Mouse (Mus musculus): Measurements from ENCODE around the gene Hint3.
"Not testable (repeated sequence)": the region's sequence is repeated elsewhere in the genome, so short reads cannot be mapped to it uniquely, and the experiment has no call there.

The Hint3 gene

GRCm38 (mm10) chr10:30629513-30629912, at the start of gene Hint3:
Gene Hint3, minus strand, starts transcription at chr10:30629632.
- DNase-seq (ENCODE audit: low read depth, low spot score): no peak

DNA sequence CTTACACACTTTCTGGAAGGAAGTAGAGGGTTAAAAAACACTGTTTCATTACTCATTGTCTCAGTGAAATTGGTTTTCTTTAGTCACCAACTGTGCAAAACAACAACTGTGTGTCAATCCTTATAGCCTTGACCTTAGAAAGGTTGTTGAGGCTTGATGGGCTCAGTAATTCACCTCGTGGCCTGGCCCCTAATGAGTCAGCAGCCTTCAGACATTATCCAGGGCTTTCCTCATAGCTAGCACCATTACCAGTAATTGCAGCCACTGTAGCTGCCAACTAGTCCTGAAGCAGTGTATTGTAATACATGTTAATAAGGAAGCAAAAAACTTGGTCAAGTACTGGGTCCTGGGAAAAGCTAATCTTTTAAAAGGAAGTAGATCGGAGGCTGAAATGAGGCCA, 48.6 kb upstream of the Hint3 start:
- DNase-seq (ENCODE audit: low read depth, low spot score): no peak

DNA sequence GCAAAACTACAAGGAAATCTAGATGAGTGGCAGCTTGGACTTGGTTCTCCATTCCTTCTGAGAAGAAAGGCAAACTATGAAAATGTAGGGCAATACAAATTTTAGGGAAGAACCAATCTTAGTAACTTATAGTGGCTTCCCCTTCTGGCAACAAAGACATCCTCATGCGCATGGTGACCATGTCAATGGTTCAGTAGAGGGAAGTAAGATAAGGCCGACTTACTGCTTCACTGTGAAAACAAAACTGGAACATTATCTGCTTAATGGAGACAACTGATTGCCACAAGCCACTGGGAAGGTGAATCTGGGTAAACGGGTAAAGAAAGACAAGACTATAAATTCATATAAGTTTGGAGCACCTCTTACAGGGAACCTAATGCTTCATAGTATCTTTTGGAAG, 45.4 kb upstream of the Hint3 start:
- no peak for DNase-seq (ENCODE audit: low read depth, low spot score)

DNA sequence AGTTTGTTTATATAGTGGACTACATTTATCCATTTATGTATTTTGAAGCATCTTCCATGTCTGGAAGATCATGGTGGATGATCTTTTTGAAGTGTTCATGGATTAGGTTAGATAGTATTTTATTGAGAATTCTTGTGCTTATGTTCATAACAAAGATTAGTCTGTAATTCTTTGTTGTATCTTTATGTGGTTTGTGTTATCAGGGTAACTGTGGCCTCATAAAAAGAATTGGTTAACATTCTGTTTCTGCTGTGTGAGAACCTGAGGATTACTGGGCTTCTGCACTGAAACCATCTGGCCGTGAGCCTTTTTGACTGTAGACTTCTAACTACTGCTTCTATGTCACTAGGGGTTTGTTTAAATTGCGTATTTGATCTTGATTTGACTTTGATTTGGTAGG, 37.1 kb upstream of the Hint3 start:
- DNase-seq (ENCODE audit: low read depth, low spot score): no peak

DNA sequence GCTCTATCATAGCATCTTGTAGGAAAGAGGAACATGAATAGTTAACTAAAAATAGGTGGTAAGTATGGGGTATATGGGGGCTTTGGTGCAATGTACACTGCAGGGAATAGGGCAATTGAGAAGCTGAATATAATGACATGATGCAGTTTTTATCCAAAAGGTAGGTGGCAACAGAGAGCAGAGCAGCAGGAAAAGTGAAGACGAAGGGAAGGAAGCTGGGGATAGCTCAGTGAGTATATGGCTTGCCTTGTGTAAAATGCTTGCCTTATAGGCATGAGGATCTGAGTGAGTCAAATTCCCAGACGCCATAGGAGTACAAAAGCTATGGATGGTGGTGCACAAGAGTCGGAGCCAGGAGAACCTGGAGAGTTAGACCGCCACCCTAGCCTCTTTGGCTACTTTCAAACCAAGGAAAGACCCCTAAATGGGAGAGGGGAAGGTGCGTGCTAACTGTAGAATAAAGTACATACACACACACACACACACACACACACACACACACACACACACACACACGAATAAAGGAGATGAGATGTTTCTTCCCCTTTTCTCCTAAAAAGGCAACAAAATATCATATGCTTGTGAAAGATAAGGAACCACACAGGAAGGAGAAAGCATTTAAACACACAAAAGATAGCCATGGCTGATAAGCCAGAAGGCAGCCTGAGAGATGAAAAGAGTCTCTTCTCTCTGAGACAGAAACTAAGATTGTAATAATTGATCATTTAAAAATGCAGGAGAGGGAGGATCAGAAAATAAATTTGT, 31.3 kb upstream of the Hint3 start:
- peak; percentile 56 for DNase-seq (ENCODE audit: low read depth, low spot score)

DNA sequence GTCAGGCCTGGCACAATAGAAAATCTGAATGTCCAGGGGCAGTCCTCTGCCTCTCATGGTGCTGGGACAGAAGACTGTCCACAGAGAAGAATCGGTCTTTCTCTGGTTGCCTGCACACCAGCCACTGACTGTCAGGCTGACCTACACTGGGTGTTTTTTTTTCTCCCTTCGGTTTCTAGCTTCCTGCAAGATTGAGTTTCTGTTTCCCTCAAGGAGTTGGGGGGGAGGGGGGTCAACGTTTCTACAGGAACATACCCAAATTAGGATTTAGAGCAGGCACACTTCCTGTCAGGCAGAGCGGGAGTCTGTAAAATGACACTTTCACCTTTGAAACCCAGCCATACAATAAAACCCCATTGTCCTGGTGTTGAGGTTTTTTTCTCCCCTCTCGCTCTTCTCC, 26.2 kb upstream of the Hint3 start:
- peak; percentile 88 for DNase-seq (ENCODE audit: low read depth, low spot score)

GRCm38 (mm10) chr10:30647681-30648080, 18.2 kb upstream of the Hint3 start:
- no peak for DNase-seq (ENCODE audit: low read depth, low spot score)

- no peak for DNase-seq (ENCODE audit: low read depth, low spot score)
Measured at GRCm38 (mm10) chr10:30638216-30638615, 8.8 kb upstream of the Hint3 start.

DNA sequence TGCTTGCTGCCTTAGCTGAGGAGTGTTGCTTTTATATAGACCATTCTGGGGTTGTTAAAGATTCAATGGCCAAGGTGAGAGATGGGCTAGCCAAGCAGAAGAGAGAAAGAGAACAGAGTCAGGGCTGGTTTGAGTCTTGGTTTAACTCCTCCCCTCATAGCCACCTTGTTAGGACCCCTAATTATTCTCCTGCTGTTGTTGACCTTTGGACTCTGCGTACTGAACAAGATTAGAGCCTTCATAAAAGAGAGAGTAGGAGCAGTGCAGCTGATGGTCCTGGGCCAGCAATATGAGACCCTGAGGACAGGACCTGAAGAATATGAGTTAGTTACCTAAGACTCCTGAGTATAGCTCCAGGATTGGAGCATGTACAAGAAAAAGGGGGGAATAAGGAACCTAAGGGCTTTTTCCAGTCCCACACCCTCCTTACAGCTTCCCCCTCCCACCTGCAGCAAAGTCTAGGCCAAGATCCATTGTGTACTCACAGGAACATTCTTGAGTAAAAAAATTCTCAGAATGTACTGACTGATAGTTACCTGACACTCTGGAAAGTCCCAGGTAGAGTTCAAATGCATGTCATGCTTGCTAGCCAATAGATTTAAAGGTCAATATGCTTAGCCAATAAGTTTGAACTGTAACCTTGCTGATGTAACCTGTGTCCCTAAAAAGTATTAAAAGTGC, 7.2 kb upstream of the Hint3 start:
- not testable (repeated sequence) for DNase-seq (ENCODE audit: low read depth, low spot score)

DNA sequence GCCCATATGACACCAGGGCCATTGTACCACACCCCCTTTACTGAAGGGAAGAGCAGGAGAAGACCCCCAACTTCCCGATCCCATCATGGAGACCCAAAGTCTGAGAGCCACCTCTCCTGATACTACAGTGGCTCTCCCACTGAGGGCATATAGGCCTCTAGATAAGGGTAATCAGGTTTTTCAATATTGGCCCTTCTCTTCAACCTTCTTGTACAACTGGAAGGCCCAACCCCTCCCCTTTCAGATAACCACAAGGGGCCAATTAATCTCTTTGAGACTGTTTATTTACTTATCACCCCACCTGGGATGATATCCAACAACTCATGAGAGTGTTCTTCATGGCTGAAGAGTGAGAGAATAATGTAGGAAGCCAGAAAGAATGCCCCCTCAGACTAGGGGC, 3.3 kb upstream of the Hint3 start:
- no peak for DNase-seq (ENCODE audit: low read depth, low spot score)

DNA sequence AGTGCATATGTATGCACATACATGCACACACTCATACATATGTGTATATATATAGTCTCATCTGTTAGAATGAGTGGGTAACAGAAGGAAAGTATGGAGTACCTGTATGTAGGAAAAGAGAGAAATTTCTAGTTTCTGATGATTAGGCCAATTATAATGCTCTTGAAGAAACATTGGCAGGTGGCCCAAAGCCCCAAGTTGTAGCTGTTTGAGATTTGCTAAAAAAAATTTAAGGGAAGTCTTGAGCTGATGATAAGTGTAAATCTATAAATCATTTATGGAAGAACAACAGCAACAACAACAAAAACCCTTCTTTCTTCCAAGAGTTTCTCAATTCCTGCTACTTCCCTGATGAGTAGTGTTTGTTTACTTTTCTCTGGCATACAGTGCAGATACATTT, 545 bp upstream of the Hint3 start:
- no peak for DNase-seq (ENCODE audit: low read depth, low spot score)

DNA sequence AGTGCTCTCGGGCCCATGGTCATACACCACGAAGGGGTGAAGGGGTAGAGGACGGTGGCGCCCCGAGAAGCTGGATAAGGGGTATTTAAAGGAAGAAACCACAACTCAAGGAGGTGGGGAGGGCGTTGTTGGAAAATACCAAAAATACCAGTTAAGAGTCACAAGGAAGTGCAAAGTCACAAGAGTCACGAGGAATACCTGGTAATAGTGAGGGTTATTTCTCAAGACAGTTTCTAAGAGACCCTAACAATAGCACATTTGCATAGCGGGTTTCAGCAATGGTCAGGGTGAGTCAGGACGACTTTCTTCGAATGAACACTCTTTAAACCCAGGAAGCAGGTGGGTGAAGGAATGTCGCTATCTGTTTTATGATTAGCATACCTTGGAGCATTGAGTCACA, 988 bp downstream of the Hint3 start:
- DNase-seq (ENCODE audit: low read depth, low spot score): not testable (repeated sequence)

GRCm38 (mm10) chr10:30627548-30627947, 1.9 kb downstream of the Hint3 start:
- peak; percentile 17 for DNase-seq (ENCODE audit: low read depth, low spot score)

- DNase-seq (ENCODE audit: low read depth, low spot score): no peak
Measured at GRCm38 (mm10) chr10:30624161-30625019, 5.0 kb downstream of the Hint3 start.

GRCm38 (mm10) chr10:30622928-30623327, 6.5 kb downstream of the Hint3 start:
- DNase-seq (ENCODE audit: low read depth, low spot score): peak; percentile 60

DNA sequence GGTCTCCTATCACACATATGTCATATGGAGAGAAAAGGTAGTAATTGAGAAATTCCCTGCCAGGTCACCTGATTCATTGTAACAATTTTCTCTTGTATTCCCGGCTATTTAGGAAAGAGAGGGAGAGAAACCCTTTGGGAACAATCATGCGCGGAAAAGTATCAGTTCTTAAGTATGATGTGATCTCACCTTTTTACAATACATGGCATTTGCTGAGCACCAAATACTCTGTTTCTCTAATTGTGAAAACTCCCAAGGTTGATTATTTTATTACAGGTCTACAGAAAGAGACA, 10.6 kb downstream of the Hint3 start:
- DNase-seq (ENCODE audit: low read depth, low spot score): no peak

DNA sequence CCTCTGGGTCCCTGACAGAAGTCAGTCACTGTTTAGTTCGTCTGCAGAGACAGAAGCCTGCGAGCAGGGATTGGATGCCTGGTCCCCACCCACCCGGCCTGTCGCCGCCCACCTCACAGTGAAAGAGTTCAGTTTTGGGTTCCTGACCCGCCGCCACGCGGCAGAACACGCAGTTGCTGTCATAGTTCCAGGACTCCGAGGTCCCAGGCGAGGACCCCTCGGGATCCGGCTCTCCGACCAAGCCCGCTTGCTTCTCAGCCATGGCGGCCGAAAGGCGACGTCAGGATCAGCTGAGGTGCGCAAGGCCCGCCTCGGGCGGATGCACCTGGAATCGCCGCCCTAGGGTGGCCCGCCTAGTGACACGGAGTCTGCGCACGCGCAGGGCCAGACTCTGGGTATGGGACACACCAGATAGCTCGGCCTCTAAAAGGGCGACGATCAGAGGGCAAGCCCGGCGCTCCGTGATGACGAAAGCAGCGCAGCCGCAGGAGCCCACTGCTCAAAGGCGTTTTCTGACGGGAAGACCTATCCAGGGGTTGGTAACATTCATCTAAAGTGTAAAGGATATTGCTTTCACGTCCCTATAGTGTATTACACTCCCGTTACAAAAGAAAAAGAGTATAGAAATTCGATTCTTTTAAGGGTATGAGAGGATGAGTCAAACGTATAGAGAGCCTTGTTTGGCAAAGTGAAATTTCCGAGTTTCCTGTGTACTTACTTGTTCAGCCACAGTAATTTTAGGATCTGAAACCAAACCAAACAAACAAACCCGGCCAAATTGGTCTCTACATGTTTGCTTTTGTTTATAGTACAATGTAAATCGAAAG, 11.1 kb downstream of the Hint3 start:
- peak; percentile 99 for DNase-seq (ENCODE audit: low read depth, low spot score)

GRCm38 (mm10) chr10:30613039-30613438, 16.4 kb downstream of the Hint3 start:
- DNase-seq (ENCODE audit: low read depth, low spot score): no peak

- DNase-seq (ENCODE audit: low read depth, low spot score): no peak
Measured at GRCm38 (mm10) chr10:30609614-30610013, 19.8 kb downstream of the Hint3 start.

- DNase-seq (ENCODE audit: low read depth, low spot score): no peak
Measured at GRCm38 (mm10) chr10:30608109-30608508, 21.3 kb downstream of the Hint3 start.

- DNase-seq (ENCODE audit: low read depth, low spot score): peak; percentile 86
Measured at GRCm38 (mm10) chr10:30600542-30600966, 28.9 kb downstream of the Hint3 start, which contains the start of gene Trmt11. Gene Trmt11, minus strand, starts transcription at chr10:30600749.
